Mouse (Mus musculus) c-Kit-negative CD71-positive TER-119-positive erythroid progenitor cells, embryonic 14.5 days (primary cell): ENCODE results near the gene Ccr3.
"Not testable (repeated sequence)": the region's sequence is repeated elsewhere in the genome, so short reads cannot be mapped to it uniquely, and the experiment has no call there.

ENCODE experiments used
- DNase-seq: peaks from one replicate; pipeline ENCODE4 v3.0.0-alpha.2; 2013; ENCODE audit warnings: low read depth, low spot score

Gene Ccr3

GRCm38 (mm10) chr9:124021672-124022071 lies at the start of gene Ccr3:
Gene Ccr3 (plus strand): TSS chr9:124021972.
- no peak for DNase-seq

GRCm38 (mm10) chr9:123975630-123976029 lies 46.1 kb upstream of the Ccr3 start:
- no peak for DNase-seq

GRCm38 (mm10) chr9:123976876-123977663 lies 44.7 kb upstream of the Ccr3 start:
- no peak for DNase-seq

- DNase-seq, result no peak
These were observed 43.5 kb upstream of the Ccr3 start, which contains the start of gene Ccr1l1 for GRCm38 (mm10) chr9:123978308-123978707. Gene Ccr1l1 (minus strand): TSS chr9:123978408.

- not testable (repeated sequence) for DNase-seq
These were observed 40.8 kb upstream of the Ccr3 start for GRCm38 (mm10) chr9:123980858-123981475.

- no peak for DNase-seq
These were observed 39.9 kb upstream of the Ccr3 start for GRCm38 (mm10) chr9:123981909-123982308.

GRCm38 (mm10) chr9:123982720-123983119 lies 39.1 kb upstream of the Ccr3 start:
- DNase-seq, result no peak

GRCm38 (mm10) chr9:123984943-123985342 lies 36.8 kb upstream of the Ccr3 start:
- DNase-seq, result no peak

GRCm38 (mm10) chr9:123986217-123986616 lies 35.6 kb upstream of the Ccr3 start:
- no peak for DNase-seq

- no peak for DNase-seq
These were observed 32.1 kb upstream of the Ccr3 start for GRCm38 (mm10) chr9:123989671-123990070.

- no peak for DNase-seq
These were observed 30.4 kb upstream of the Ccr3 start for GRCm38 (mm10) chr9:123991312-123991906.

- no peak for DNase-seq
These were observed 24.1 kb upstream of the Ccr3 start for GRCm38 (mm10) chr9:123997719-123998118.

- no peak for DNase-seq
These were observed 22.0 kb upstream of the Ccr3 start for GRCm38 (mm10) chr9:123999784-124000183.

GRCm38 (mm10) chr9:124012691-124013090 lies 9.1 kb upstream of the Ccr3 start:
- no peak for DNase-seq

- DNase-seq, result no peak
These were observed 8.5 kb upstream of the Ccr3 start for GRCm38 (mm10) chr9:124013270-124013669.

GRCm38 (mm10) chr9:124014985-124015652 lies 6.7 kb upstream of the Ccr3 start:
- DNase-seq, result no peak

- DNase-seq, result no peak
These were observed 5.7 kb upstream of the Ccr3 start for GRCm38 (mm10) chr9:124016048-124016447.

GRCm38 (mm10) chr9:124019887-124020286 lies 1.9 kb upstream of the Ccr3 start:
- no peak for DNase-seq

GRCm38 (mm10) chr9:124033345-124033744 lies 11.6 kb downstream of the Ccr3 start:
- peak; percentile 11 for DNase-seq

GRCm38 (mm10) chr9:124037707-124038106 lies 15.9 kb downstream of the Ccr3 start:
- no peak for DNase-seq

- no peak for DNase-seq
These were observed 16.4 kb downstream of the Ccr3 start for GRCm38 (mm10) chr9:124038158-124038582.

GRCm38 (mm10) chr9:124038949-124039348 lies 17.2 kb downstream of the Ccr3 start:
- DNase-seq, result no peak
